Mouse (Mus musculus) gastrocnemius, adult 8-10 months (tissue): ENCODE measurements at regions not wholly inside any gene's neighbourhood (a gene's known extent, or its start where the extent isn't known, plus 50 kb on each side); places are given as distances from the start of the nearest gene placed in this dataset.

Source experiments
- DNase-seq, 2 experiments: peaks; one replicate each; pipeline ENCODE4 v3.0.0; 2022; ENCODE audit warnings: low spot score in 2 of 2

DNA sequence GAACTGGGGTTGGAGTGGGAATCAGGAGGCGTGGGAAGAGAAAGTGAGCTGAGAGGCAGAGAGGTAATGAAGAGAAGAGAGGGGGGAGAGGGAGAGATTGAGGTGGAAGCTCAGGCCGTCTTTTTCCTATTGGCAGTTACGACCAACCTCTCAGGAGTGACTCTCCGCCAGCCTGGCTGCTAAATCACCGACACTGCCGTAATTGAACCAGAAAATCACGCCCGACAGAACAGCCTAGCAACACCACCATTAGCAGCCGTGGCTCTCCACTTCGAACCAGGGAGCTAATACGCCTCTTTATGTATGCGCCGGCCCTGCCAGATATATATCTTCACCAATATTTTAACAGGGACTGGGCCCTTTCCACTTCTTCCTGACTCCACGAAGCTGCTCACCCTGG, 173.5 kb upstream of the Prok2 start:
- no peak for DNase-seq

DNA sequence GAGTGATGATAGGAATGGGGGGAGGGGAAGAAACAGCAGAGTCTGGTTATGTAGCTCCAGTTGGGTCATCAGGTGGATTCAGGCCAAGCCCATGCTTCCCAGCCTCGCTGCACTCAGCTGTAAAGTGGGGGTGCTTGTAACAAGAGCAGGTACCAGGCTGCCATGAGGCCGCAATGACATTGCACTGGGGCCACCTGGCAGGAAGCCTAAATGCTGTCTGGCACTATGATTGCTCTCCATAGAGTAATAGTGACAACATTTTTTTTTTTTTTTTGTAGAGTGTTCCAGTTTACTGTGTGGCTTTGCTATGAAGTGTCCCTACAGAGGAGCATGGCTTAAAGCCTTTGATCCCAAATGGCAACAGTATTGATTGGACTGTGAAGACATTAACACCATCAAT, 171.9 kb upstream of the Prok2 start:
- DNase-seq: no peak

DNA sequence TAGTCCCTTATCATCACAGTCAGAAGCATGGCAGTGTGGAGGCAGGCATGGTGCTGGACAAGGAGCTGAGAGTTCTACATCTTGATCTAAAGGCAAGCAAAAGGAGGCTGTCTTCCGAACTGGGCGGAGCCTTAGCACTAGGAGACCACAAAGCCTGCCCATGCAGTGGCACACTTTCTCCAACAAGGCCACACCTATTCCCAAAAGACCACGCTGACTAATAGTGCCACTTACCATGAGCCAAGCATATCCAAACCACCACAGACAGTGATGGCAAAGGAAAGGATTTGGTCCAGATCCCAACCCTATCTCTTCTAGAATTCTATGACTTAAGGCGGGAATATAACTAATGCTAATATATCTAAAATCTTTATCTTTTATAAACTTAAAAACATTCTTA, 169.4 kb upstream of the Prok2 start:
- DNase-seq: no peak

DNA sequence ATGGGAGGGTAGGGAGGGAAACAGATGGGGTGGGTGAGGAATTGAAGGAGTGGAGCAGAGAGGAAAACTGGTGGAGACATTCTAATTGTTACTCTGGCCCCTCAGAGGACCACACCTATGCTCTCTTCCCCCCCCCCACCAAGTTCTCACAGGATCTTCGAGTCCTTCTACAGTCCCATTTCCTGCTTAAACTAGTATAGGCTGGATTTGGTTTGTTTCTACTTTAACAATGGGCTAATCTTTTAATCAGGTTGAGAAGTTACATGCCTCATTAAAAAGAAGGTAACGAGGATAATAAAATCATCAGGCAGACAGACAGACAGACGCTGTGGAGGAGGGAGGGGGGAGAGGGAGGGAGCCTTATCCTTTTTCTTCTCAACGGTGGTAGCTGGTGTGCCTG, 167.7 kb upstream of the Prok2 start:
- DNase-seq: no peak

DNA sequence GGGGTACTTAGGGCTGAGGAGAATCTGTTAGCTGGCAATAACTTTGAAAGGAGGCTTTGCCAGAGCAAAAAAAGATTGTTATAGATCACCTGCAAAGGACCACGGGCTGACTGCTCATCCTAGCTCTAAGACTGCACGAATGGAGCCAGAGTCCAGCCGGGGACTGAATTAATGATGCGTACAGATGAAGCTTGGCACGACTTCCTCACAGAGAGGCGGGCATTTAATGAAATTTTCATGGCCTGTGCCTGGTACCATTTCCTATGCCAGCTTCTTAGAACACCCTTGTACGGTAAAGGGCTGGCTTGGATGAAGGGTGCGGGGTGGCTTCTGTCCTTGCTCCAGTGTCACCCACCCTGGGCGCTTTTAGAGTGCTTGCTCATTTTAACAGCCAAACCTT, 166.0 kb upstream of the Prok2 start:
- DNase-seq: no peak

DNA sequence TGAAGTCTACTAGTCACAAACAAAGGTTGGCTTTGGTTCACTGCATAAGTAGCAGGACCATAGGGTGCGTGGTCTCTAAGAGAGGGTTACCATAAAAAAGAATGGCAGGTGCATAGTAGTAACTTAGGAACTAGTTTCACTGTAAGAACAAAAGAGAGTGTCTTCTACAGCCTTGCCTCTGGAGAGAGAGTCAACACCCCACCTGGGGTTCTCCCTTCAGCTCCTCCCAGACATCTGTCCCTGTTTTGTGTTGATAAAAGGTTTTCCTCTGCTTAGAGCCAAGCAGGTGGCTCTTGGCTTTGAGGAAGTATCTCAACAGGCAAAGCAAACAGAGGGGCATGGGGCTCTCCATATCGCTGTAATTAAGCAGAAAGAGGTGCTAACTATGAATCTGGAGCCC, 165.6 kb upstream of the Prok2 start:
- no peak for DNase-seq

DNA sequence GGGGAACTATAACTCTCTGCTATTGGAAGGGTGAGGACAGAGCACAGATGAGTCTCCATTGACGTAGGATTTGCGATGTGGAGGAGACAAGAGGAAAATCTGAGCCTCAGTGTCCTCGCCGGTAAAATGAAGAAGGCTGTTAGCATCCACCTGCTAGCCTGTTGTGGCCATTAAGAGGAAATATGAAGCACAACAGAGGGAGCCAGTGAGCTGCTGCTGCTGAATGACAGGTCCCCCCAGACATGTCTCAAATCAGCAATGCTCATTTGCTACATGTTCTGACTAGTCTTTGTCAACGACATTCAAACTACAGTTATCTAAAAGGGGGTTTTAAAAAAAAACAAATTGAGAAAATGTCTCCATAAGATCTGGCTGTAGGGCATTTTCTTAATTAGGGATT, 164.6 kb upstream of the Prok2 start:
- no peak for DNase-seq

DNA sequence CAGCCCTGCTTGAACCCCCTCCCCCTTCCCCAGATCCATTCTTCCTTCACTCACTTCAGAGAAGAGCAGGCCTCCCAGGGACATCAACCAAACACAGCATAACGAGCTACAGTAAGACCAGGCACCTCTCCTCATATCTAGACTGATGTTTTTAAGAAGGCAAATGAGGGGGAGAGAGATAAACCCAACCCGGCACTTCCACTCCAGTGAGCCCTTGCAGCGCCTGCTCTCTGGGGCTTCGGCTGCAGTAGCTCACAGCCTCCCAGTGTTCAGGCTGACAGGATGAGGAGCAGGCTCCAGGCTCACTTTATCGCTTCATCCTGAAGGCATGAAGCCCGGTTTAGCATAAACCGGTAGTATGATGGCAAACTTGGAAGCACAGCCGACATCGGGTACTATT, 162.9 kb upstream of the Prok2 start:
- no peak for DNase-seq

DNA sequence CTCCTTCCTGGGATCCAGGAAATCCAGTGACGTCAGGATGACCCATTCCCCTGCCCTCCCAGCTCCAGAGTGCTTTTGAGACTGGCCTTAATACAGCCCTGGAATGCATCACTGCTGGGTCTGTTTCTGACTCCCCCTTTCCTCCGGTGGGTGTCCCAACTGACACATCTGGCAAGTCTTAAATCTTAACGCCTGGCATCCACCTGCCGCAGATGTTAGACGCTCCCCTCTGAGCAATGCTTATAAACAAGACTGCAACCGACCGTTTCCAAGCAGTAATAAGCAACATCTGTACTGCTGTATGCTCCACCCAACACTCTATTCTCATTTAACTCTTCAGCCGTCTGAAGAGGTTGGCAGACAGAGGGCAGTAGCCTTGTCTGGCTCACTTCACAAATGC, 161.7 kb upstream of the Prok2 start:
- no peak for DNase-seq

DNA sequence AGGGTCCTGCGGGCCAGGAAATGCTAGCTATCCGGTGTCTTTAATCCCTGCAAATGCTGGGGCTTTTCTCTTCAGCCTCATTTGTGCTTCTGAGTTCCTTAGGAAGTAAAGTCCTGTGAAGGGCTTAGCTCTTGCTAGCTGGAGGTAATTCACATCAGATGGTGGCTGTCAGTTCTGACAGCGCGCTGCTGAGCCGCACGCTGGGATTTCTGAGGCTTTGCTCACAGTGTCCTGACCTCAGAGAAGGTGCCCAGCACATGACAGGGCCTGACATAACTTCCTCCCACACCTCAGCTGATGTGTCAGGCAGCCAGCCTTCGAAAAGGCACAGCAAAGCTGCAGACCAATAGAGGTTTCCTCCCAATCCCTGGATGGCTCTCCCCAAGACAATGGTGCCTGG, 158.6 kb upstream of the Prok2 start:
- no peak for DNase-seq

DNA sequence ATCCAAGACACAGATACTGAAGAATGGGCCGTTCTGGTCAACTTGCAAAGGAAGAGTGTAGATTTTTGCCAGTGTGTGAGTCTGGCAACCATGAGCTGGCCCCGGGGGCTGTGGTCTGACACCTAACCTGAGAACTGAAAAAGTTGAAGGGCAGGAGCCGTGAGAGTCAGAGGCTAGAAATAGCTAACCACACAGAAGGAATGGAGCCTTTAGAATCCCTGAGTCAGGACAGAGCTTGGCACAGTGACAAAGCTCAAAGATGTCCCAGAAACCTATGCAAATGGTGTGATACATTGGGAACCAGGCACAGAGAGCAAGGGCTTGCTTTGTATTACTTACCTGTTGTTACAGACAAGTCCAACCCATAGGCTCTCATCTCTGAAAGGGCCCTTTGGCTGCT, 157.9 kb upstream of the Prok2 start:
- no peak for DNase-seq

DNA sequence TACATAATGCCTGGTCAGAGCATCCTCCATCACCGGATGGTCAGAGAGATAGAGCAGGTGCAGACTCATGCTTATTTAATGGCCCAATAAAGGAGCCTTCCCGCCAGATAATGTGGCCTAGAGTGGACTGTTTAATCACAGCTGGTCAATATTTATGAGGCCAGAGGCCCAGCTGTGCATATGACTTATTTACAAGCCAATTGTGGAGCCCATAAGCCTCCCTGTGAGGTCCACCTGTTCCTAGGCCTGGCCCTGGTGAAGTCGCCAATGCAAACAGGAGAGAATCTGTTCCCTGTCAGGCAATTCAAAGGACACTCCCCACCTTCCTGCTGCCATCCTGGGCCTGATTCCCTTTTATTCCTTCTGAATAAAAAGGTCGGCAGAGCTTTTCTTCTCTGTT, 155.4 kb upstream of the Prok2 start:
- DNase-seq: no peak

DNA sequence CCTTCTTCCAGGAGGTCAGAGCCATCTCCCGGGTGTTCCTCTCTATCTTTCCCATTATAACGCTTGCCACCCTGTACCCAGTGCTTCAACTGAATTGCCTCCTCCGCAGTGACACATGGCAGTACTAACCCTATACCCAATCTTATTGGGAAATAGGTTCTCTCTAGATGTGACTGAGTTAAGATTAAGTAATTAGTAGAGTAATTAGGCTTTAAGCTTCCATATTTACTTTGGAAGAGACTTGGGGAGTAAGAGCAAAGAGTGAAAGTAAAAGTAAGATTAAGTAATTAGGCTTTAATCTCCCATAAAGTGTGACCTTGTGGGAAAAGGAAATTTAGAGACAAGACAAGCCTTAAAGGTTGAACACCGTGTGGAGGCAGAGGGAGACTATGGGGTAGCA, 148.7 kb upstream of the Prok2 start:
- no peak for DNase-seq

DNA sequence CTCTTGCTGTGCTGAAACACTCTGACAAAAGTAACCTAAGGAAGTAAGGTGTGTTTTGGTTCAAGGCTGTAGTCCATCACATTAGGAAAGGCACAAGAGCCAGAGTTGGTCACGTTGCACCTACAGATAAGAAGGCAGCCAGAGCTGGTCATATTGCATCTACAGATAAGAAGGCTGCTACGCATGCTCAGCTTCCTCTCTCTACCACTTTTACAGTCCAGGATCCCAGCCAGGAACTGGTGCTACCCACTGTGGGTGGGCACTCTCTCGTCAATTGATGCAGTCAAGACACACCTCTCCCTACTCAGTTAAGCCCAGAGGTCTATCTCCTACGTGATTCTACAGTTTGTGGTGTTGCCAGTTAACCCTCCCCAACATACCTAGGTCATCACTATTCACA, 147.8 kb upstream of the Prok2 start:
- DNase-seq: no peak

DNA sequence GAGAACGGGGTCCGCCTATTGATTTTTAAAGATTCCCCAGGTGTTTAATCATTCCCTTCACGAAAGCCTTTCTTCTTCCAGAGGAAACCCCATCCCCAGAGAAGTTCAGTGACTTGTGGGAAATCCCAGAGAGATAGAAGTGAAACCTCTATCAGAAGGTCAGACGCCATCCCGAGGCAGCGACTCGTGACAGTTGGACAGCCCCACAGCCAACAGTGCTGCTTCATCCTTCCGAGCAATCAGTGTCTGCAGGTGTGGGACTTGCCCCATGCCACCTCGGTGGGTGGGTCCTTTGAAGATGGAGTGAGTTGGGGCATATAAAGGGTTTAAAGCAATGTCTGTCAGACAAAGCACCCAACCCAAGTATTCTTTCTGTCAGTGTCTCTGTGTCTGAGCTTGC, 139.9 kb upstream of the Prok2 start:
- no peak for DNase-seq

DNA sequence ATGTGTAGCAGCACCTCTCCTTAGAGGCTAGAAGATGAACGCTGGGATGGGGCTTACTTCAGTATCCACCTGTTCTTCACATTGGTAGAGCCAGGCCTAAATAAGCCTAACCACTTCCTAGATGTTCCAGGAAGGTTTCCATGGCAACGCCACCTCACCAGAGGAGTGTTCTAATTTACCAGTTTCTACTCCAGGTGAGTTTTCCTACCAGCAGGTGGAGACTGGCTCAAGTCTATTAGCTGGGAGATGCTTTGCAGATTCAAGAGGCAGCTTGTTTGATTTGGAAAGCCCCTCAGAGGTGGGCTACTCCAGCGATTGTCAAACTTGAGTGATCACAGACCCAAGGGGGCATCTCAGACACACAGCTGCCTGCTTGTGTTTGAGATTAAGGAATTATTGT, 138.8 kb upstream of the Prok2 start:
- no peak for DNase-seq

DNA sequence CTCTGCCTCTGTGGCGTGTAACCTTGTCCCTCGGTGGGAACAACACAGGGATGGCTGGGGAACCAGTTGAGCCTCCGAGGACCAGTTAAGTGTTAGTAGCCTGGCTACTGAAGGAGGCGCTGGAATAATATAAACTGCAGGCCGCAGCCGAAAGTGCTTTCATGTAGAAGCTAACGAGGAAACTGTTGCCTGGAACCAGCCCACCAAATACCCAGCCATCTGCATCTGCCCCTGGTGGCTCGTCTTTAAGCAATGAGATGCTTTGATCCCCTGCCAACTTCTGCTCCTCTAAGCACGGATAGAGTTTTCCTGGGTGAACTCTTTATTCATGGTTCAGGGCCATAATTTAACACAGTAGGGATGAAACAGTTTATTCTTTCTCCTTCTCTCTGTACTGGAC, 137.2 kb upstream of the Prok2 start:
- no peak for DNase-seq

DNA sequence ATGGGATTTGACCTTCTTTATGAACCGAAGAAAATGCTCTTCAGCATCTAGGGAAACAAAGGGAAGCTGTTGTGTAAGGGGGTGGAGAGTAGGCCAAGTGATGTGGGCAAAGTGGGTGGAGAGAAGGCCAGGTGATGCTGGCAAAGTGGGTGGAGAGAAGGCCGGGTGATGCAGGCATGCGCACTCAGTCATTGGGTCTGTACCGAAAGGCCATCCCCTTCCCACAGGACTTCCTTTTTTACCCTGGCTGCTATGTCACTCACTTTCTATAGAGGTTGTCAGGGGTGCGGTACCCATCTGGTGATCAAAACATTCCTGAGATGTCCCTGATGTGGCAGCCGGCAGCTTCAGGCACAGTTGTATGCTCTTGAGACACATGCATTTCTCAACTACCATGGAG, 131.2 kb upstream of the Prok2 start:
- no peak for DNase-seq

DNA sequence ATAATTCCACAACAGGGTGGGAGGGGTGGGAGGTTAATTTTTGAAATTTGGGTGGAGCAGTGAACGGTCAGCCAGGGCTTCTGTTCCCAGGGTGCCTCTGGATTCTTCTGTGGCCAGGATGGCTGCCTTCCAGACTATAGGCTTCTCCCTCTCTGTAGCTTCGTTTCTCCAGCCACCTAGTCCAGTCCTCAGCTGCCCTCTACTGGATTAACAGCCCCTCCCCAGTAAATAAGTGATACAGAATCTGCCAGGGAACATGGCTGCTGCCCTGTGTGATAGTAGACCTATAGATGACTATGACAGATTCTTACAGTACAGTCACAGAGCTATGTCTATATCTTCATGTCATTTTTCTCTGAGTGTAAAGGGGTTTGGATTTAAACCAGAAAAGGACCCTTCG, 127.5 kb upstream of the Prok2 start:
- no peak for DNase-seq

DNA sequence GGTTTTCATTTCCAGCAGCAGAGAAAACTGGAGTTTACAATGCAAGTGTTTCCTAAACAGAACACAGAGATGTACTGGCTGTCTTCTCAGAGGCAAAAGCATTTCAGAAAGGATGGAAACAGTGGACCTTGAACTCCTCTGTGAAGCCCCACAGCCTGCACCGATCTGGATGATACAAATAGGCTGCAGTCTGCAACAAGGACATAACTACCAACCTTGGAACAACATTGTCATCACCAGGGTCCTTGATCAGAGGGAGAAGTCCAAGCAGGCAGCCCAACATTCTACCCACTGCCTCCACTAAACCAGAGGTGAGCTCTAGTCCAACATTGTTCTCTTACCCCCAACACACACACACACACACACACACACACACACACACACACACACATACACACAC, 124.5 kb upstream of the Prok2 start:
- DNase-seq: no peak

DNA sequence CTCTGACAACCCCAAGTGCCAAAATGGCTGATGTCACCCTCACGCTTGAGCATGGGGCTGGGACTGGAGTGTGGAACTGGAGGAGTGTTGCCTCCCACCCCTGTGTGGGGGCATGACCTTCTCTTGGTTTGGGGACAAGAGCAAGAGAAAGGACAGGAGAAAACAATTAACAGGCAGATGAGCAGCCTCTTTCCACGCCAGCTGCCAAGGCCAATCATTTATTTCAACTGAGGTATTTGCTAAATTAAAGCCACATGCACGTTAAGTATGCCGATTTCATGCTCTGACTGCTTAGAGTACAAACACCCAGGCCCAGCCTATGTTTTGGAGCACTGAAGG, 119.3 kb upstream of the Prok2 start:
- no peak for DNase-seq

DNA sequence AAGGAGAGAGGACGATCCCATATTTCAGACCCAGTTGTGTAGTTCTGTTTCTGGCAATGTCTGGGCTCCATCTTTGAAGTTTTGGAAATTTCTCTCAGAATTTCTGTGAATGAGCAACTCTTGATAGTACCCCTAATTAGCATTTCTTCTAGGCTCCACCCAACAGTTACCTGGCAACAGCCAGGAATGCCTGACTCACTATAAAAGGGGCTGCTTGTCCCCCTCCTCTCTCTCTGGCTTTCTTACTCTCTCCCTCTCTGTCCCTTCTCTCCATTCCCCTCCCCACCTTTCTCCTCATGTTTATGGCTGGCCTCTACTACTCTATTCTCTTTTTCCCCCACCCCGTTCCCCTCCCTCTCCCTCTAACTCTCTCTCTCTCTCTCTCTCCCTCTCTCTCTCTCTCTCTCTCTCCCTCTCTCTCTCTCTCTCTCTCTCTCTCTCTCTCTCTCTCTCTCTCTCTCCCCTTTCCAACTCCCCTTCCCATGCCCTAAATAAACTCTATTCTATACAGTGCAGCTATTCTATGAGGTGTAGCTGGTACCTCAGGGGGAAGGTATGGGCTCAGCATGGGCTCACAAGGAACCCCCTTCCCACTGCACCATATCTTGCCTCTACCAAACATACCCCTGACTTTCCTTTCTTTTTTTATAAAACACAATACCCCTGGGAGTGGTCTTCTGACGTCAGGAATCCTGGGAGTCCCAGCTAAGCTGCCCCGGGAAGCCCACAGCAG, 118.7 kb upstream of the Prok2 start:
- no peak for DNase-seq

DNA sequence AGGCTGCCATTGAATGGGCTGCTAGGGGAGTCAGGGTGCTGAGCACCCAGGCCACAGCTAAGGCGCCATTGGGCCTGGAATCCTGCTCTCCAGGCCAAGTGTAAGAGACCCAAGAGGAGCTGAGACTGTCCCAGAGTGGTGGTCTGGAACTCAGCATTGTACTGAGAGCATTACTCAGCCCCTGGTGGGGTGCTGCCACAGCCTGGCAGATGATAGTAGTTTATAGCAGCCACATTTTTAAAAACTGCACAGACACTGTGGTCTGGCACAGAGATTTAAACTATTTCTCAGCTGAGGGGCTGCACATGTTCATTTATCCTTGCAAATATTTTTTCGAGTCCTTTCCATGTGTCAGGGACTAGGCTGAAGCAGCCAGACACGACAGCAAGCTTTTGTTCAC, 117.3 kb upstream of the Prok2 start:
- no peak for DNase-seq

DNA sequence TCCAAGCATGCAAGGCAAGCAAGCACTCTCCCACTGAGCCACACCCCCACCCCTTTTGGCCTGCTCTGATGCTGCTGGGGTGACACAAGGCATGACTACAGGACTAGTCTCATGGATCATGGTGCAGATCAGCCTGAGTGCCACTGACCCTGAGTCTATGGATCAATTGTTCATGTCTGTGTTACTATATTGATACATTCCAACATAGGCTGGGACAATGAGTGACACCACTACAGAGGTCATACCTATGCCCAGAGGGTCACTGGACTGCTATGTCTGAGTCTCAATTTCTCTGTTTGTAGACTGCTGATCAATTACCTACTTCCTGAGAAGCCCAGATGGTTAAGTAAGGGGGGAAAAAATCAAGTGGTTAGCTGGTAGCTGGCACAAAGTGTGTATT, 116.5 kb upstream of the Prok2 start:
- no peak for DNase-seq
